Mouse (Mus musculus): ENCODE results near the gene Ypel3.

DNA sequence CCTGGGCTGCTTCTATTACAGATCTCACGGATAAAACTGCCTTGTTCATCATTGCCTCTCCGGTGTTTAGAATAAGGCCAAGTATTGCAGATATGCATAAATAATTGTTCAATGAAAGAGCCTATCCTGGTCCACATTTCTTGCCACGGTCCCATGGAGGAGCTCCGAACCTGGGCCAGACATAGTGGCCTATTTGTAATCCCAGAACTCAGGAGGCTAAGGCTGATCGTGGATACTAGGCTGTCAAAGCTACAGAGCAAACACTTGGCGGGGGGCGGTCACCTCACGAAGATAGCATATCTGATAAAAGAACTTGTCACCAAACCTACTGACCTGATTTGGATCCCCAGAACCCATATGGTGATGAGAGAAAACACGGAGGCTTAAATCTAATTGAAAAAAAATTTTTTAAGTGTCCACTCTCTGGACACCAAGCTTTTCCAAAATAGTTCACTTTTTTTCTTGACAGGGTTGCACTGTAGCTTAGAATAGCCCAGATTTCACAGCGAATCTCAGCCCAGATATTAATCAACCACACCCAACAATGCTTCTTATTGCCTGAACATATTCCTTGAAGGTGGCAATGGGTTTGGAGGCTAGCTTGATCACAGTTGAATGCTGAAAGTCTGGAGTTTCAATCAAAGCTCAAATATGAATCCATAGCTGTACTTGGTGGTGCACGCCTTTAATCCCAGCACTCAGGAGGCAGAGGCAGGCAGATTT is 16.1 kb downstream of the Ypel3 start:
- TF ChIP-seq SIN3A (IDR thresholded peaks at IDR 0.05; ENCODE audit: low read length) (no peak), EP300 (IDR thresholded peaks at IDR 0.05; ENCODE audit: low read length) (no peak), HCFC1 (IDR thresholded peaks at IDR 0.05; ENCODE audit: low read depth, low read length) (no peak)

All from CH12.LX (cell line).